Mouse (Mus musculus) Muller cell, postnatal 12 days (primary cell): ENCODE data around the gene Nrp1.

Source experiments
- DNase-seq: peaks from one replicate; pipeline ENCODE4 v3.0.0-alpha.2; 2015; ENCODE audit errors: inconsistent ontology term

The Nrp1 gene

GRCm38 (mm10) chr8:128371026-128371425, 12.6 kb downstream of the Nrp1 start:
- DNase-seq = no peak

GRCm38 (mm10) chr8:128371789-128372188, 13.4 kb downstream of the Nrp1 start:
- no peak for DNase-seq

- DNase-seq = no peak
Measured at GRCm38 (mm10) chr8:128372724-128373123, 14.3 kb downstream of the Nrp1 start.

GRCm38 (mm10) chr8:128373418-128373817, 15.0 kb downstream of the Nrp1 start:
- no peak for DNase-seq

GRCm38 (mm10) chr8:128375291-128375690, 16.9 kb downstream of the Nrp1 start:
- DNase-seq = no peak

DNA sequence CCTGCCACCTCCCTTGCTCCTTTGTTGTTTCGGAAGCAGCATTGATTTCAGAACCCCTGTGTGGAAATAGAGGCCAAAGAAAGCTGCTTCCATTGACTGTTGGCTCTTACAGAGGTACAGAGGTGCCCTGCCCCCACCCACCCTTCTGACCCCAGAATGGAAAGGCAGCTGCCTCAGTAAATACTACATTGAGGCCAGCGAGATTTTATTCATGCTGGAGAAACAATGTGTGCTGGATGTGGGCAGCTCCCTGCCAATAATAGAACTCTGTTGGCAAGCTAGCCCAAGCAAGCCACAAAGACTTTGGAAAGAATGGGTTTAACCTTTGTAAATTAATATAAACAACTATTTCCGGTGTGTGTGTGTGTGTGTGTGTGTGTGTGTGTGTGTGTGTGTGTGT, 24.8 kb downstream of the Nrp1 start:
- DNase-seq = peak; percentile 84

DNA sequence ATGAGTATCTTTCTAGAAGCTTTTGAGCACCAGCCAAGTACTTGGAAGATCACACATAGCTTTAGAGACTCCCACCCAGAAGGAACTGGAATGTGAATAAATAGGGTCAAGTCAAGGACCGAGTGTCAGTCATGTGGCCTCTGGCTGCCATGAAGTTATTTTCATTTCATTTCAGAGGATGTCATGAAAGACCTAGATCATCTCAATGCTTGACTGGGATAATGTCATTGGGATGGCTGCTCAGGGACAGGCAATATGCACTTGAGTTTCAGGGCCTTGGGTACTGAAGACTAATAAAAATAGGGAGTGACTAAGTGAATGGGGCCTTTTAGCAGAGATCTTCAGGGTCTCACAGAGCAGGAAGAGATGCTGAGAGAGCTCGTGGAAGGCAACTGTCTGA, 26.0 kb downstream of the Nrp1 start:
- no peak for DNase-seq

- peak; percentile 72 for DNase-seq
Measured at GRCm38 (mm10) chr8:128384921-128385332, 26.5 kb downstream of the Nrp1 start.

- DNase-seq = no peak
Measured at GRCm38 (mm10) chr8:128386963-128387621, 28.7 kb downstream of the Nrp1 start.

DNA sequence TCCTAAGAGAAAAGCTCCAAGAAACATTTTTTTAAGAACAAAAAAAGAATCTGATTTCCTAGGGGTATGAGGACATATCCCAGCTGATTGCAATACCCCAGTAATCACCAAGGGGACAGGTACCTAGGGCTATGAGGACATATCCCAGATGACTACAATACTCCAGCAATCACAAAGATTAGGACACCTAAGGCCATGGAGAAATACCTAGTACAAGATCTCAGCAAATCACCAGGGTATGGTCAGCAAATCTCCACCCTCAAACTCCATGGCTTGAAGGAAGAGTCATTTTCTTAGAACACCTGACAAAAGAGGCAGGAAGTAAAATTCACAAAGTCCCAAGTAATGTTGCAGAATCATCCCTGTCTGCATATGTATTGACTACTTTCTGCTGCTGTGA, 32.4 kb downstream of the Nrp1 start:
- DNase-seq = no peak

DNA sequence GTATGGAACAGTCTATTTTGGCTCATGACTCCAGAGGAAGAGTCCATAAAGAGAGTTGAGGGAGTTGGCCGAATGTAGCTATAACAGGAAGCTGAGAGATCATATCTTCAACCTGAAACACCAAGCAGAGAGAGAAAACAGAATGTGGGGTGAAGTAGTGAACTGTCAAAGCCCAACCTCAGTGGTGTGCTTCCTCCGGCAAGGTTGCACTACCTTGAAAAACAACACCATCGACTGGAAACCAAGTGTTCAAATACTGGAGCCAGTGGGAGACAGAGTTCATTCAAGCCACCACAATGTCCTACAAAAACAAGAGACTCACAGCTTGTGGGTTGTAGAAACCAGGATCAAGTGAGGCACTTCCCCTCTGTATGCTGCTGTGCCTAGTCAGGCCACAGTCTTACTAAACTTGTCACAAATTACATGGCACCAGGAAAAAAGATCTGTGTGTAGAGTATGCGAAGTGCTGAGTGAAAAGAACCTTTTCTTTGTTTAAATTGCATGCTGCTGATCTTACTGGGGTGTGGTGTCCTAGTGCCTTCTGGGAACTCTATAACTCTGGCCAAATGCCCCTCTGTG, 32.9 kb downstream of the Nrp1 start:
- no peak for DNase-seq

DNA sequence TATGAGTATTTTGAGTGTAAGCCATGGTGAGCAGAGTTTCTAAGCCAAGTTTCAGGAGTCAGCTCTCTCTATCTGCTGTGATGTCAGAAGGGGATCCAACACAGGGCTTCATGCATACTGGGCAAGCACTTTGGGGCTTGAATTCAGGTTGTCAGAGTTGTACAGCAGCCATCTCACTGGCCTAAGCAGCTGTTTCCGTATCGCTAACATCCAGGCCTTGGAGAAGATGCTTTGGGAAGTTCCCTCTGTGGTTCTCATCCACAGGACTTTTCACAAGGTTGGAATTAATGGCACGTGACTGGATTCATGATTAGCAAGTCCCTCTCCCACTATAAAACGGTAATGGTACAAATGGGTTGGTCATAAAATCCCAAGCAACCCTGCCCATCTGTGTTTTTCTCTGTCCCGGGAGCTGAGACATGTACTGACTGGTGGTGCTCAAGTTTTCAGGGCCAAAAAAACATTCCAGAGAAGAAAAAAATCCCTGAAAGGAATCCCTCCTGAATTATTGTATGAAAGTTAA, 36.3 kb downstream of the Nrp1 start:
- no peak for DNase-seq

DNA sequence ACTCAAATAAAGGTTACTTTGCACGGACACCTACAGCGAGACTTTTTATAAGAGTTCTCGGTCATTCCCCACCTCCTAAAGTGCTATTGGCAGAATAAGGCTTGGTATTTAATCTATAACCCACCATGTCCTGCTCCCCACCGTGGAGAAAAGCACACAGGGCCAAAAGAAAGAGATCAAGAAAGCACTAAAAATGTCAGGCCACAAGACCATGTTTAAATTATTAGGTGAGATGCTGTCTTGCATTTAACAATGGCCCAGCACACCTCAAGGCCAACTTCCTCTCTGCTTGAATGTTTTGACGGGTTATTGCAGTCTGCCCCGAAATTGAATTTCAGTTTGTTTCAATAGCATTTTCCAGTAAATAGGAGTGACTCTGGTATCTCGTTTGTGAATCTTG, 38.6 kb downstream of the Nrp1 start:
- DNase-seq = no peak

DNA sequence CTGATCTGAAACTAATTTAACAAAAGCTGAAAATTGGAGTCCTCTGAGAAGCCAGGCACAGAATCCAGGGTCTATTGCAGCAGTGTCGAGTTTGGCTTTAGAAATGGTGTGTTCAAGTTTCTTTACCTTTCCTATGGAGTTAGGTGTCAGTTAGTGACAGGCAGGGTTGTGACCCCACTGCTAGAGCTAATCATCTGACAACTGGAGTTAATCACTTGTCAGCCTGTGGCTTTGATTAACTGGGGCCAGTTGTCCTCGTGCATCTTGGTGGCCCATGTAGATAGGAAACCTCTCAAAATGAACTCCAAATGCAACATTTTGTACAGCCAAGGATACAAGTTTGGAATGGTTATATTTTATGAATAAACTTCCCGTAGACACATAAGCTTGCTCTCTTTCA, 39.0 kb downstream of the Nrp1 start:
- DNase-seq = no peak

DNA sequence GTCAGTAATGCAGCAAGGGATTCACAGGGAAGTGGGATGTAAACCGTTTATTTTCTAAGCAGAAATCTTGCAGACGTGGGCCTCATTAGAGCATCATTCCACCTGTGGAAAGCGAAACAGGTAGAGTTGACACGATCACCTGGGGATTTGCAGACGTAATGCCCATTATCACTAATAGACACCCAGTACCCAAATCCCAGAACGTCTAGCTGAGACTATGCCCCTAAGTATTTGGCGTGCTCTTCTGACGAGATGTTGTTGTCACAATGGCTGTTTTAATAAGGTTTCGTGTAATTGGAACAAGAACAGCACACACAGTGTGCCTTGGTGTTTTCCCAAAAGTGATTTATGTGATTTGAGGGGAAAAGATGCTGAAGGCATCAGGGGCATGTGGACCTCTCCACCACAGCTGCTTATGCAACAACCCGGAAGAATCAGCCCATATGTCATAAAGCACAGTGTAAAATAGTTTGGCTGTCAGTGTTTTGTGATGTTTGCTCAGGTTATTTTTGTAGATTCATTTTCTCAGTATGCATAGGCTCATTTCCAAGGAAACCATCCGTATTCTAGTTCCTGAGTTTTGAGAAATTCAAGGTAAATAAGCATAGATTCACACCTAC, 40.2 kb downstream of the Nrp1 start:
- no peak for DNase-seq

GRCm38 (mm10) chr8:128400286-128400685, 41.9 kb downstream of the Nrp1 start:
- DNase-seq = no peak

DNA sequence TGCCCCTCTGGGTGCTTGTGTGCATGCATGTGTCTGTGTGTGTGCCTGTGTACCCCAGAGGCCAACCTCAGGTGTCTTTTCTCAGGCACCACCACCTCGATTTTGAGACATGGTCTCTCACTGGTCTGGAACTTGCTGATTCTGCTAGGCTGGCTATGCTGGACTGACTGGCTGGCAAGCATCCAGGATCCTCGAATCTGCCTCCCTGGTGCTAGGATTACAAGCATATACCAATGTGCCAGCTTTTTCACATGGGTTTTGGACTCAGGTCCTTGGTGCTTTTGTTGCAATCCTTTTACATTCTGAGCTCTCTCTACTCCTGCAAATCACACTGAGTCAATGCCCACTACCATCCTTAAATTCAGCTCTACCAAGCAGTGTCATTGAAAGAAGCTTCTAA, 46.5 kb downstream of the Nrp1 start:
- no peak for DNase-seq

DNA sequence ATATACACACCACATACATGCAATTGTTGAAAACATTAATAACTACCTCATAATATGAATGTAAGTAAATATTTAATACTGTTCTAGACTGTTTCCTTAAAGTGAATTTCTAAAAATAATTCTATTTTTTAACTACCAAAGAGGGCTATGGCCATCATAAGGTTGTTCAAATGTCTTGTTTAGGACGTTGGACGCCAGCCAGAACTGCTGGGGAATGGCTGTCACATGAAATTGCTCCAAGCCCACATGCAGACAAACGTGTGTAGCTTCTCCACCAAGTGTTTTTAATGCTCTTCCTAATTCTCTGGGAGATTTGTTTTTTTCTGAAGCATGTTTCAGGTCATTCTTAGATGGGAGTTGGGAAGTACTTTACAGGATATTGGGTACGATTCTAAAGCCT, 55.0 kb downstream of the Nrp1 start:
- DNase-seq = no peak

- no peak for DNase-seq
Measured at GRCm38 (mm10) chr8:128415730-128416684, 57.6 kb downstream of the Nrp1 start.

- DNase-seq = peak; percentile 33
Measured at GRCm38 (mm10) chr8:128416896-128417295, 58.5 kb downstream of the Nrp1 start.

GRCm38 (mm10) chr8:128417956-128418796, 59.8 kb downstream of the Nrp1 start:
- peak; percentile 69 for DNase-seq
